Mouse (Mus musculus) ovary, adult 18-20 months (tissue): ENCODE results near the gene Cfl2.
A peak's percentile ranks its signal among the peaks of the same experiment; 100 is the strongest.
"Not testable (repeated sequence)": the region's sequence is repeated elsewhere in the genome, so short reads cannot be mapped to it uniquely, and the experiment has no call there.

Experiments
- DNase-seq: peaks from one replicate; pipeline ENCODE4 v3.0.0; 2022; ENCODE audit warnings: low spot score, mixed read lengths

Gene Cfl2

GRCm38 (mm10) chr12:54862606-54863535 lies at the start of gene Cfl2:
Gene Cfl2 (minus strand): TSS chr12:54862877.
- DNase-seq = peak; percentile 76

GRCm38 (mm10) chr12:54910387-54910786 lies 47.7 kb upstream of the Cfl2 start:
- no peak for DNase-seq

GRCm38 (mm10) chr12:54892559-54892958 lies 29.9 kb upstream of the Cfl2 start:
- DNase-seq = not testable (repeated sequence)

- no peak for DNase-seq
Observed at GRCm38 (mm10) chr12:54890426-54890825, 27.7 kb upstream of the Cfl2 start.

GRCm38 (mm10) chr12:54887580-54888127 lies 25.0 kb upstream of the Cfl2 start:
- DNase-seq = no peak

GRCm38 (mm10) chr12:54879630-54880029 lies 17.0 kb upstream of the Cfl2 start:
- no peak for DNase-seq

GRCm38 (mm10) chr12:54879211-54879610 lies 16.5 kb upstream of the Cfl2 start:
- DNase-seq = no peak

GRCm38 (mm10) chr12:54877875-54878274 lies 15.2 kb upstream of the Cfl2 start:
- DNase-seq = no peak

- no peak for DNase-seq
Observed at GRCm38 (mm10) chr12:54876879-54877278, 14.2 kb upstream of the Cfl2 start.

- DNase-seq = no peak
Observed at GRCm38 (mm10) chr12:54874711-54875110, 12.0 kb upstream of the Cfl2 start.

- DNase-seq = peak; percentile 9
Observed at GRCm38 (mm10) chr12:54861991-54862605, 579 bp downstream of the Cfl2 start.

- DNase-seq = no peak
Observed at GRCm38 (mm10) chr12:54859531-54859930, 3.1 kb downstream of the Cfl2 start.

GRCm38 (mm10) chr12:54850551-54850950 lies 12.1 kb downstream of the Cfl2 start:
- DNase-seq = no peak

- no peak for DNase-seq
Observed at GRCm38 (mm10) chr12:54844415-54844814, 18.3 kb downstream of the Cfl2 start.

GRCm38 (mm10) chr12:54841576-54841975 lies 21.1 kb downstream of the Cfl2 start:
- DNase-seq = no peak

GRCm38 (mm10) chr12:54839815-54840214 lies 22.9 kb downstream of the Cfl2 start:
- no peak for DNase-seq

- no peak for DNase-seq
Observed at GRCm38 (mm10) chr12:54838931-54839330, 23.7 kb downstream of the Cfl2 start.

- DNase-seq = no peak
Observed at GRCm38 (mm10) chr12:54835608-54836570, 26.8 kb downstream of the Cfl2 start.

- DNase-seq = peak; percentile 43
Observed at GRCm38 (mm10) chr12:54834925-54835447, 27.7 kb downstream of the Cfl2 start.

- no peak for DNase-seq
Observed at GRCm38 (mm10) chr12:54833856-54834399, 28.7 kb downstream of the Cfl2 start.

GRCm38 (mm10) chr12:54831927-54832326 lies 30.8 kb downstream of the Cfl2 start:
- not testable (repeated sequence) for DNase-seq
